Mouse (Mus musculus) lung, postnatal 10 days (tissue): ENCODE measurements around the gene Kcnn3.
A peak's percentile ranks its signal among the peaks of the same experiment; 100 is the strongest.

Experiments used
- DNase-seq: peaks from one replicate; pipeline ENCODE4 v3.0.0; 2021

Kcnn3 gene

GRCm38 (mm10) chr3:89519894-89520293 is at the start of gene Kcnn3:
Kcnn3 (plus strand) TSS chr3:89520164.
- DNase-seq, result peak; percentile 95

- DNase-seq, result no peak
Measured at GRCm38 (mm10) chr3:89472280-89472679, 47.7 kb upstream of the Kcnn3 start.

GRCm38 (mm10) chr3:89473838-89474237 is 46.1 kb upstream of the Kcnn3 start:
- no peak for DNase-seq

GRCm38 (mm10) chr3:89479055-89479454 is 40.9 kb upstream of the Kcnn3 start:
- no peak for DNase-seq

GRCm38 (mm10) chr3:89481488-89481887 is 38.5 kb upstream of the Kcnn3 start:
- peak; percentile 45 for DNase-seq

GRCm38 (mm10) chr3:89482249-89482648 is 37.7 kb upstream of the Kcnn3 start:
- DNase-seq, result no peak

- peak; percentile 88 for DNase-seq
Measured at GRCm38 (mm10) chr3:89484766-89485524, 35.0 kb upstream of the Kcnn3 start.

GRCm38 (mm10) chr3:89486111-89486510 is 33.9 kb upstream of the Kcnn3 start:
- no peak for DNase-seq

GRCm38 (mm10) chr3:89486916-89487702 is 32.9 kb upstream of the Kcnn3 start:
- DNase-seq, result no peak

GRCm38 (mm10) chr3:89490790-89491189 is 29.2 kb upstream of the Kcnn3 start:
- no peak for DNase-seq

- no peak for DNase-seq
Measured at GRCm38 (mm10) chr3:89491559-89491958, 28.4 kb upstream of the Kcnn3 start.

- DNase-seq, result peak; percentile 31
Measured at GRCm38 (mm10) chr3:89492701-89493151, 27.2 kb upstream of the Kcnn3 start.

GRCm38 (mm10) chr3:89494630-89495029 is 25.3 kb upstream of the Kcnn3 start:
- no peak for DNase-seq

- no peak for DNase-seq
Measured at GRCm38 (mm10) chr3:89496366-89496765, 23.6 kb upstream of the Kcnn3 start.

- DNase-seq, result no peak
Measured at GRCm38 (mm10) chr3:89499696-89500095, 20.3 kb upstream of the Kcnn3 start.

- no peak for DNase-seq
Measured at GRCm38 (mm10) chr3:89501486-89501885, 18.5 kb upstream of the Kcnn3 start.

- DNase-seq, result no peak
Measured at GRCm38 (mm10) chr3:89502551-89502950, 17.4 kb upstream of the Kcnn3 start.

GRCm38 (mm10) chr3:89508041-89508440 is 11.9 kb upstream of the Kcnn3 start:
- DNase-seq, result no peak

GRCm38 (mm10) chr3:89510979-89511378 is 9.0 kb upstream of the Kcnn3 start:
- DNase-seq, result peak; percentile 70

- no peak for DNase-seq
Measured at GRCm38 (mm10) chr3:89511400-89511799, 8.6 kb upstream of the Kcnn3 start.

GRCm38 (mm10) chr3:89512225-89512624 is 7.7 kb upstream of the Kcnn3 start:
- no peak for DNase-seq

GRCm38 (mm10) chr3:89515444-89515843 is 4.5 kb upstream of the Kcnn3 start:
- no peak for DNase-seq

- no peak for DNase-seq
Measured at GRCm38 (mm10) chr3:89516321-89516720, 3.6 kb upstream of the Kcnn3 start.
